Mouse (Mus musculus) brain, embryonic 14.5 days (tissue): ENCODE measurements around the gene Mlana. TPM values are rescaled to one million over a fixed set of nuclear protein-coding genes. Genes with fewer than 3 reads are reported as not detected.

Source experiments
- DNase-seq: peaks from one replicate; pipeline ENCODE4 v3.0.0-alpha.2; 2011; ENCODE audit warnings: low read depth
- CTCF ChIP-seq: fragments of 200-500 bp; IDR thresholded peaks from 2 replicates; pipeline ENCODE4 v1.5.1; 2012; ENCODE audit warnings: inconsistent platforms, mild to moderate bottlenecking, moderate library complexity, borderline replicate concordance; ENCODE audit not compliant: insufficient read depth, insufficient read length; ENCODE audit errors: extremely low read depth
- POLR2A ChIP-seq: fragments of 200-500 bp; IDR thresholded peaks from 2 replicates; pipeline ENCODE4 v1.6.1; 2012; ENCODE audit warnings: mild to moderate bottlenecking, inconsistent platforms, borderline replicate concordance; ENCODE audit not compliant: poor library complexity, insufficient read depth, insufficient read length, severe bottlenecking; ENCODE audit errors: extremely low read depth
- polyA plus RNA-seq: library from polyadenylated mRNA; depleted of rRNA; stranded (reverse); fragments of >200 nt; gene quantifications from 2 replicates; pipeline ENCODE4 v1.2.3, GENCODE M21; 2012

Mlana gene
- polyA plus RNA-seq, 1 experiment: 0.19 TPM

- no peak for TF ChIP-seq POLR2A
- TF ChIP-seq CTCF: no peak
- DNase-seq: no peak
These were observed 22.0 kb upstream of the Mlana start for GRCm38 (mm10) chr19:29675562-29676078.

GRCm38 (mm10) chr19:29676479-29677193 is 21.0 kb upstream of the Mlana start:
- TF ChIP-seq POLR2A: no peak
- TF ChIP-seq CTCF: no peak
- no peak for DNase-seq

GRCm38 (mm10) chr19:29678181-29678778 is 19.3 kb upstream of the Mlana start:
- DNase-seq: no peak
- TF ChIP-seq CTCF (no peak), POLR2A (no peak)

- no peak for TF ChIP-seq CTCF
- no peak for TF ChIP-seq POLR2A
- no peak for DNase-seq
These were observed 17.2 kb upstream of the Mlana start for GRCm38 (mm10) chr19:29680182-29681152.

- TF ChIP-seq CTCF (peak; percentile 84), POLR2A (no peak)
- peak; percentile 89 for DNase-seq
These were observed 13.6 kb upstream of the Mlana start for GRCm38 (mm10) chr19:29683844-29684540.

GRCm38 (mm10) chr19:29695071-29695470 is 2.6 kb upstream of the Mlana start:
- no peak for TF ChIP-seq POLR2A
- TF ChIP-seq CTCF: no peak
- no peak for DNase-seq

GRCm38 (mm10) chr19:29696309-29696708 is 1.3 kb upstream of the Mlana start:
- DNase-seq: no peak
- TF ChIP-seq POLR2A: no peak
- no peak for TF ChIP-seq CTCF

GRCm38 (mm10) chr19:29696840-29697239 is 784 bp upstream of the Mlana start:
- TF ChIP-seq CTCF (no peak), POLR2A (no peak)
- DNase-seq: no peak

- TF ChIP-seq CTCF (no peak), POLR2A (no peak)
- DNase-seq: peak; percentile 18
These were observed 4.1 kb downstream of the Mlana start for GRCm38 (mm10) chr19:29701707-29702106.

GRCm38 (mm10) chr19:29704436-29704835 is 6.8 kb downstream of the Mlana start:
- DNase-seq: no peak
- TF ChIP-seq POLR2A (no peak), CTCF (no peak)
